Mouse (Mus musculus) heart, postnatal 36 days (tissue): ENCODE results near the gene Spi1. TPM values are rescaled to one million over a fixed set of nuclear protein-coding genes. Genes with fewer than 3 reads are reported as not detected.
"Not testable (repeated sequence)": the region's sequence is repeated elsewhere in the genome, so short reads cannot be mapped to it uniquely, and the experiment has no call there.

ENCODE experiments used
- DNase-seq, 2 experiments: peaks; one replicate each; pipeline ENCODE4 v3.0.0; 2021 to 2022
- intact Hi-C: fragments of 180-260 bp; cut with DNase I; formaldehyde crosslinking; loops from one replicate; pipeline ENCODE4 v1.15.1; 2025
- total RNA-seq, 2 experiments: library from RNA; stranded (reverse); gene quantifications; 2 replicates each; pipeline ENCODE4 v1.2.3; 2021

Spi1 gene
- total RNA-seq, 2 experiments from 2014 or later = 4.2 to 6.2 TPM

DNA sequence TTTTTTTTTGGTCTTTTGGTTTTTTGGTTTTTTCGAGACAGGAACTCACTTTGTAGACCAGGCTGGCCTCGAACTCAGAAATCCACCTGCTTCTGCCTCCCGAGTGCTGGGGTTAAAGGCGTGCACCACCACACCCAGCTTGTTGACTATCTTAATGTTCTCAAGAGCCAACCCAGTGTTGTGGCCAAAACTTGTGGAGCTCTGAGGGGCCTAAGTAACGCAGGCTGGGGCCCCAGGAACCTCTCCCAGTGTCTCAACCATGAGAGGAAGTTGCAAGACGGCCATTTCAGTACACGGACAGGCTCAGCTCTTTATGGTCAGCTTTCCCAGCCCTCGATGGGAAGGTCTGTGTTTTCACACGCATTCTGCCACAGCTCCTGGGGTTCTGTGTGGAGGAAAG lies 6.8 kb downstream of the Spi1 start:
- no peak for DNase-seq
- intact Hi-C loops = no loop called here

DNA sequence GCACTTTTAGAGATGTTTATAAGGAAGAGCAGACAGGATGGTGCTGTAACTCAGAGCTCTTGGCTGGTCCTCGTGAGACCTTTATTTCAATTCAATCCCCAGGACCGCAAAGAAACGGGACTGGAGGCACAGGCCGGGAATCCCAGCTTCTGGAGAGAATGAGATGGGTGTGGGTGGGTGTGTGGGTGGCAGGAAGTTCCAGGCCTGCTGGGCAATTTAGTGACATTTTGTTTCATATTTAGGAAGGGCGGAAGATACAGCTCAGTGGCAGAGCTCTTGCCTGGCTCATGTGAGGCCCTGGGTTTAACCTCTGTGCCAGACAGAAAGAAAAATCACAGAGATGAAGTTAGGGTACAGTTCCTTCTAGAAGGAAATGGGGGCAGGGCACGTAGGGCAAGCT lies 8.0 kb downstream of the Spi1 start:
- intact Hi-C loops = no loop called here
- no peak for DNase-seq

DNA sequence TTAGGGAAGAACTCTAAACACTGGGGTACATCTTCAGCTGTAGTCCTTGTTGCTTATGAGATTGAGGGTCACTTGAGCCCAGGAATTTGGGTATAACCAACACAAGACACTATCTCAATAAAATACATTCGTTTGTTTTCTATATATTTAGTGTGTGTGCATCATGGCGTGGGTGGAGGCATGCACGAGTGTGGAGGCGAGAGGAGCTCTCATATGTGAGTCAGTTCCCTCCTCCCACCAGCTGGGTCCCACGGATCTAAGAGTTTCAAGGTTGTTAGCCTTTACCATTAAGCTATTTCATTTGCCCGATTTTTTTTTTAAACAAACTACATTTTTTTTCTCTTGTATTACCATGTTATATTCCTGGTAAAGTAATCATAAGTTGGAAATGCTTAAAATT lies 8.6 kb downstream of the Spi1 start:
- no peak for DNase-seq

DNA sequence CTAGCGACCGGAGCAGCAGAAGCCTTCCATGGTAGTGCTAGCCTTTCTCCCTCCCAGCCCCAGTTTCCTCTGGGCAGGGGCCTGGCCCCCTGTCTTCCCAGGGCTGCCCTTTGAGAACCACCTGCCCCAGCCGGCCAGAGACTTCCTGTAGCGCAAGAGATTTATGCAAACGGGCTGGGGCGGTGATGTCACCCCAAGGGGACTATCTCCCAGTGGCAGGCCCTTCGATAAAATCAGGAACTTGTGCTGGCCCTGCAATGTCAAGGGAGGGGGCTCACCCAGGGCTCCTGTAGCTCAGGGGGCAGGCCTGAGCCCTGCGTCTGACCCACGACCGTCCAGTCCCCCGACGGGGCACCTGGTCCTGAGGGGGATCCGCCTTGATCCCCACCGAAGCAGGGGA lies 14.3 kb downstream of the Spi1 start:
- DNase-seq = no peak
- intact Hi-C loops = no loop called here

More for the DNA sequence above, 8.6 kb downstream of the Spi1 start:
- intact Hi-C loops = no loop called here

DNA sequence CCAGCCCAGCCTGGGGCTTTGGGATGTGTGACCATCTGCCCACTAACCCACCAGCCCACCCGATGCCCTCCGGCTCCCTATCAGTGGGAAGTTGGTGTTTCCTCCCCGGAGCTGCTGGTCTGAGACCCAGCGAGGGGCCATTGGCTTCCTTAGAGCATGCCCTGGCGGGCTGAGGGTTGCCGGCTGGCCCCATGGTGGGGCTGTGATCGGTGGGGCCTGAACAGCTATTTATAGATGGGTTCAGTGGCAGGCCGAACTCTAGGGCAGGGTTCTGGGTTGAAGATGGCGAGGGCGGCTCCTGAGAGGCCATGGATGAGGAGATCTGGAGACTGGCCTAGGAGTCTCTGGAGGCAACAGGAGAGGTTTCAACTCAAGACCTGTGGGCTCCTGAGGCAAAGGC lies 14.8 kb downstream of the Spi1 start:
- DNase-seq = no peak
- intact Hi-C loops = no loop called here

DNA sequence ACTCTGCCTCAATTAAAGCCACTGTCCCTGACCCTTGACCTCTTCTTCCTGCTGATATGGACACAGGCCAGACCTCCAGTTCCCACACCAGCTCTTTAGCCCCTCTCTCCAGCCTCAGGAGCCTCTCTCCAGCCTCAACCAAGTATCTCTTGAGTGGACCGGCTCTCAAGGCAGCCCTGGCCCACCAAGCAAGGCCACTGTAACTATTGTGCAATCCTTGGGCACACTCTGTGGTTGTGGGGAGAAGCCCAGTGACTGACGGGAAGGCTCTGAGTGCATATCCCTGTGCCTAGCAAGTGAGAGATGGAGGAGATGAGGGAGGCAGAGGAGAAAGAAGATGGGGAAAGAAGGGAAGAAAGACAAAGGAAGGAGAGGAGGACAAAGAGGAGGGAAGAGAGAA lies 16.0 kb downstream of the Spi1 start:
- intact Hi-C loops = no loop called here
- no peak for DNase-seq

DNA sequence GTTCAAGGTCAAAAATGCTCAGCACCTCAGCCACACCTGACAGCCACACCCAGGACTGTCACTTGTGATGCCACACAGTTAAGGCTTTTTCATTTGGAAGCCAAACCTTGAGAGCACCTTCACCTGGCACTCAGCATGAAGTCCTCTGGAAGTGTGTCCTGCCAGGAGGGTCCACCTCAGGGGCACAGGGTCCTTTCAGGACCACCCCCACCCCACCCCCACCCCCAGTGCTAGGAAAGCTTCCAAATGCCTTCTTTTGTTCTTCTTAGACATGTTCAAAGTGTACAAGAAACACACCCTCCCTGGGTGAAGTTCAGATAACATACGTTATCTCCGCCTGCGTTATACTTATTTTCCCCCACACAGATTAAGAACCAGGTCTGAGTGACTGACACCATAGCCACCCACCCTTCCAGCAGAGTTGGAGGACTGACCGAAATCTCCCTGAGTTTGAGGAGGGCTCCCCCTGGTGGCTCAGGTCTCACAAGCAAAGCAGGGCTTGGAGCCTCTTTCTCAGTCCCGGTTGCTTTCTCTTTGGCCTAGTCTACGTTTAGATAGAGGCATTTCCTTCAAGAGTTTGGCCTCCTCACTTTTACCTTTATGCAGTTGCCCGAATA lies 19.0 kb downstream of the Spi1 start:
- intact Hi-C loops = loop anchor here (1.0 to 5.0 kb wide), 3 partner anchors 31 to 235 kb away; partner anchors contain the start of gene Slc39a13
- DNase-seq = peak; percentile 89 to 95

DNA sequence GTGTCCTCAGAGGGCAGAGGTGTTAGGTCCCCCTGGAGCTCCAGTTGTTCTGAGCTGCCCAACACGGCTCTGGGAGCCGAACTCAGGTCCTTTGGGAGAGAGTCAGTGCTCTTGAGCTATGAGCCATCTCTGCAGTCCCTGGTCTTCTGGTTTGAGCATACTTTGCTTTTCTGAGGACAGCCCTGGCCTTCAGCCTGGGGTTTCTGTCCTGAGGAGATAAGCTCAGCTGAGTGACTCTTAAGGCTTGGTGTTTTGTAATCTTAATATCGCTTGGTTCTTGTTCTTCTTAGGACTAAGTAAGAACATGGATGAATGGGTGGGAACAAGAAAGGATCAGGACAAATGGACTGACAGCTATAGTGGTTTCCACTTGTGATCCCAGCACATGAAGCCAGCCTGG lies 26.0 kb downstream of the Spi1 start:
- intact Hi-C loops = no loop called here
- no peak for DNase-seq

DNA sequence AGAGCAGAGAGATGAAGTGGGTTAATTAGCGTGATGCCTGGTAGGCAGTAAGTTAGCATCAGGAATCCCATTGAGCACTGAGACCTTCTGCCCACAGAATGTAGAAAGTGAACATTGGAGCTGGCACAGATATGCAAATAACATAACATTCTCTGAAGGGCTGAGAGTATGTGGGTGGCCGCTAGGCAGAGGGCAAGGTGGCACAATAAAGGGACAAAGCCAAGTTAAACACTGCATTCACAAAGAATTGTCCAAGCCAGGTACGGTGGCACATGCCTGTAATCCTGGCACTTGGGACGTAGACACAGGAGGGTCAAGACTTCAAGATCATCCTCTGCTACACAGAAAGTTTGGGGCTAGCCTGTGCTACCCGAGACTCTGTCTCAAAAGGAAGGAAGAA lies 27.1 kb downstream of the Spi1 start:
- intact Hi-C loops = no loop called here
- DNase-seq = no peak

DNA sequence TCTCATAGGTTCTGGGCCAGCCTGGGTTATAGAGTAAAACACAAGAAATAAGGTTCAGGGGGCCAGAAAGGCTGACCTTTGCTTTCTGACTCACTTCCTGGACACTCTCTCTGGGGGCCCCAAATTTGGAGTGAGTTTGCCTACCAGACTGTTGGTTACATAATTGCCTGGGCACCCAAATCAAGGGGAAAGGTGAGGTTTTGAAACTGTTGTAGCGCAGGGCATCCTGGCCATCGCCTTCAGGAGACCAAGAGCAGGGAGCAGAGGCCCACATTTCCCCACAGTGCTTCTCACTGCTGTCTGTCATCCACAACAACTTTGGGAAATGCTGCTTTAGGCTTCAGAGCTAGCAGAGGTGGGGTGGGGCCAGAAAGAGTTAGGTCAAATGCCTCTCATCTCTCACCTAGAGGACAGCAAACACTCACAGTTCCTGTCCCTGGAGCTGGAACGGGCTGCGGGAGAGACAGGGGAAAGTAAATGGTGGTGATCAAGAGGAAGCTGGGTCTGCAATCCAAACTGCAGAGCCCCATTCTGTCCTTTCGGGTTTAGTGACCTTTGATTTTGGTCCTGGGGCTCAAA lies 27.7 kb downstream of the Spi1 start:
- intact Hi-C loops = no loop called here
- DNase-seq = no peak

DNA sequence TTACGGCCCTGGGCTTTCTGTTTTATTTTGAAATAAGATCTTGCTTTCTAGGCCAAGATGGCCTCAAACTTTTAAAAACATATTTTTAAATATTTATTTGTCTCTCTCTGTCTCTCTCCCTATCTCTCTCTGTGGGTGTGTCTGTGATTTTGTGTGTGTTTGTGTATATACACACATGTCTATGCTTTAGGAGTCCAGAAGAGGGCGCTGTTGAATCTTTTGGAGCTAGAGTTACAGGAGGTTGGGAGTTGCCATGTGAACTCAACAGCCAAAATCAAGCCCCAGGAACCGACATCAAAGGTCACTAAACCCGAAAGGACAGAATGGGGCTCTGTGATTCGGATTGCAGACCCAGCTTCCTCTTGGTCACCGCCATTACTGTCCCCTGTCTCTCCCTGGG lies 28.2 kb downstream of the Spi1 start:
- intact Hi-C loops = no loop called here
- DNase-seq = no peak

DNA sequence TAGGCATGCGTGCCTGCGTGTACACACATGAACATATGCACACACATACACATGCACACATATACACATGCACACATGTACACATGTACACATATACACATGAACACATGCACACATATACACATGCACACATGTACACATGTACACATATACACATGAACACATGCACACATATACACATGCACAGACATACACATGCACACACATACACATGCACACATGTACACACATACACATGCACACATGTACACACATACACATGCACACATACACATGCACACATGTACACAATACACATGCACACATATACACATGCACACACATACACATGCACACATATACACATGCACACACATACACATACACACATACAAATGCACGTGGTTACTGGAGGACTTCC lies 29.6 kb downstream of the Spi1 start:
- DNase-seq, intact Hi-C loops: not testable (repeated sequence)

DNA sequence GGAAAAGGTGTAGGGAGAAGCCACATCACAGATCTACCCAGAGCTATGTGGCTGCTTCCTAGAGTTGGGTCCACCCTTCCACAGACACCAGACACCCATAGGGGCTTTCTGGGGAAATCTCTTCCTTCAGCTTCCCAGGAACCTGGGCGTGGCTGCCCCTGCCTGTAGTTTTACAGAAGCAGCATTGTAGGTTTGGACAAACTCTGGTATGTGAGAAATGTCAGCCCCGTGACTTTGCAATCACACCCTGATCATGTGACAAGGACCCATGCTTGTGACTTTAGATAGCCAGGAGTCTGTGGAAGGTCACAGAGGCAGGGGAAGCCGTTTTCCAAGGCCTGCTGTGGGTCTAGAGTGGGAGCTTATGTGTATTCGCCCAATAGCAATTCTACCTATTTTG lies 30.3 kb downstream of the Spi1 start:
- DNase-seq = no peak
- intact Hi-C loops = no loop called here

DNA sequence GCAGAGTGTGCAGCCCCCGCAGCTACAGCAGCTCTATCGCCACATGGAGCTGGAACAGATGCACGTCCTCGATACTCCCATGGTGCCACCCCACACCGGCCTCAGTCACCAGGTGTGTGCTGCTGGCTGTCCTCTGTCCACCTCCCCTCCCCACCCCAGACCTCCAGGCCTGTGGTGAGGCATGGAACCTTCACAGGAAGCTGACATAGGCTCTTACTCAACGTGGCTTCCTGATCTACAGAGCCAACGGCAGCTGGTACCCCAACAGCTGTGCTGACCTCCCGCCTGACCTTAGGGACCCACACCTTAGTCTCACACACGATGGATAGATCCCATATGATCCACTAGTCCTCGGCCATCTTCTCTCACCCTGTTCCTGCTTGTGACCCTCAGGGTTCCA lies 31.1 kb downstream of the Spi1 start:
- intact Hi-C loops = no loop called here
- DNase-seq = no peak

DNA sequence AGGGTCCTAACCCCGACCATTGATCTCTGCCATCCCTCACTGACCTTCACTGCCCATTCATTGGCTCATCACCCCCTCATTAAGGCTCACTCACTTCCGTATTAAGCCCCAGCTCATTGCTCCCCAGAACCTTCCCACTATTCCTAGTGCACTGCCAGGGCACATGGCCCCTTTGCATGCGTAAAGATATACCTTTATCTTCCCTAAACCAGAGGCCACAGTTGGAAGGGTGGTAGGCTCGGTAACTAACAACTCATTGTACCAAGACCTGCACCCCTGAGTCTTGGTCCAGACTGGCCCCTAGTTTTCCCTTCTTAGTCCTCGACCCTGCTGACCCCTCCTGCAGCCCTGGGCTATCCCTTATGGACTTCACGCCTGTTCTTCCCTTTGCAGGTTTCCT lies 31.7 kb downstream of the Spi1 start:
- intact Hi-C loops = loop anchor here (2.0 kb wide), 1 partner anchor 367 kb away; no protein-coding TSS in a partner anchor
- DNase-seq = no peak

DNA sequence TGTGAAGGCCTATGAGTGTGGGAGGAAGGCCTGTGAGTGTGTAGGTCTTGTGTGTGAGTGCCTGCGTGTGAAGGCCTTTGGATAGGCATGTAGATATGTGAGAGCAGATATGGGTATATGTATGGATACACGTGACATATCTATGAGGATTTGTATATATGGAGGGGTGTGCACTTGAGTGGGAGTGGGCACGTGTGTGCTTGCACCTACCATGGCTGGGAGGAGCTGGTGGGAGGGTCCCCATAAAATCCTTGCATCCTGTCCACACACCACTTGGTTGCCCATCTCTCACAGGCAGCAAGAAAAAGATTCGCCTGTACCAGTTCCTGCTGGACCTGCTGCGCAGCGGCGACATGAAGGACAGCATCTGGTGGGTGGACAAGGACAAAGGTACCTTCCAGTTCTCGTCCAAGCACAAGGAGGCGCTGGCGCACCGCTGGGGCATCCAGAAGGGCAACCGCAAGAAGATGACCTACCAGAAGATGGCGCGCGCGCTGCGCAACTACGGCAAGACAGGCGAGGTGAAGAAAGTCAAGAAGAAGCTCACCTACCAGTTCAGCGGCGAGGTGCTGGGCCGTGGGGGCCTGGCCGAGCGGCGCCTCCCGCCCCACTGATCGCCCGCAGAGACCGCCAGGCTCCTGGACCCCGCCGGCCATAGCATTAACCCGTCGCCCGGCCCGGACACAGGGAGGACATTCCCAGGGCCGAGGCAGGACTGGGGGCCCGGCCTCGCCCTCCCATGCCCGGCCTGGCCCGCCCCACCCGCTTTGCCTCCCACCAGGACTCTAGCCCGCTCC lies 32.8 kb downstream of the Spi1 start:
- peak; percentile 96 to 98 for DNase-seq
- intact Hi-C loops = loop anchor here (1.0 to 5.0 kb wide), 4 partner anchors 79 to 366 kb away; partner anchors contain the start of gene Pacsin3

DNA sequence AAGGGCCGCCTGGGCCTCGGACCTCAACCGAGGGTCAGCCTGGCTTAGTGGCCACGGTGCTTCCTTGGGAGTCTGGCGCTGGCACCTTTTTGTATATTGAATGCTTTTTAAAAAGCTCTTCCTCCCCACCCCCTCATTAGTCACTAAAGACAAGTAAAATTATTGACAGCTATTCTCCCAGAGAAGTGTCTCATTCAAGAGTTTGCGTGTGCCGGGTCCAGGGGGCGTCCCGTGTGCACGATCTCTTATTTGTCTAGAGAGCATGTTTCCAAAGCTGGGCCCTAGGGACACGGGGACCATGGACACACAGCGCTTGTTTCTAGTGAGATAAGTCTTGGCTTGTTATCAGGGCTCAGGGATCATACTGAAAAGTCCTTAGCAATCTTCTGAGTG lies 33.4 kb downstream of the Spi1 start:
- intact Hi-C loops = loop anchor here (1.0 to 5.0 kb wide), 4 partner anchors 79 to 365 kb away; partner anchors contain the start of gene Pacsin3
- DNase-seq = no peak

DNA sequence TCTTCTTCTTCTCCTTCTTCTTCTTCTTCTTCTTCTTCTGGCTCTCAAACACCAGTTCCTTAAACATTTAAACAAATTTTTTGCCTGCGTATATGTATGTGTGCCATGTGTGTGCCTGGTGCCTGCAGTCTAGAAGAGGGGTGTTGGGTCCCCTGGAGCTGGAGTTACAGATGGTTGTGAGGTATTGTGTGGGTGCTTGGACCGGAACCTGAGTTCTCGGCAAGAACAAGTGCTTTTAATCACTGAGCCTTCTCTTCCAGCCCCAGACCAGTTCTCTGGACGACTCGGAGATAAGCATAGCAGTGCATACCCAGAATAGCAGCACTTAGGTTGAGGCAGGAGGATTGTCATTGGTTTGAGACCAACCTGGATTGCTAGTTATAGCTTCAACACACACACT lies 34.7 kb downstream of the Spi1 start:
- intact Hi-C loops = loop anchor here (5.0 kb wide), 2 partner anchors 140 to 160 kb away; partner anchors contain the start of gene Pacsin3
- no peak for DNase-seq

DNA sequence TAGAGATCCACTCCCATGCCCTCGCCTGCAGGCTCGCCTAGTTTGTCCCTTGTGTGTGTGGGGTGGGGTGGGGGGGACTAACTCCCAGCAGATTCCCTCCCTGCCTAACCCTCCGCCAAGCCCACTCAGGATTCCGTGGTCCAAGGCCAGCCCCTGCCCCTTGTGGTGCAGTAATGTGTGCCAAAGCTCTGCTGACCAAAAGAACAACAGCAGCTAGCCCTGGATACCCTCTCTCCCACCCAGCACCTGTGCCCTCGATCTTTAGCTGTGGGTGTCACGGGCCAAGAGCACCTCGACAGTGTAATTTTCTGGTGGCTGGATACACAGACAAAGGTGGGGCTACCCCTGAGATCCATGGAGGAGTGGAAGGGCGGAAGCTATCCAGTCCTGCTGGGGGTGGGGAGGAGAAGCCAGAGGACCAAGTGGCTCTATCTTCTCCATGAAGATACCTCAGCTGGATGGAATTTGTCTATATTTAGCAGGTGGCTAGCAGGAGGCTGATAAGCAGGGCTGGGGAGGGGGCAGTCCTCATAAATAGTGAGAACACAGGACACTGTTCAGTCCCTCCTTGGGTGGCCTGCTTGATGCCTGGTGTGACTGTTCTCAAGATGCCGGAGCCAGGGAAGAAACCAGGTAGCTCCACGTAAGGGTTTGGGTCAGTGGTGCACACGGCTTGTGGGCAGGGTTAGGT lies 35.5 kb downstream of the Spi1 start, which contains the start of gene Mybpc3:
Gene Mybpc3 (plus strand): TSS at position 560 of the 691 bp plus-strand sequence.
- peak in 1 of 2 experiments; percentile 45 for DNase-seq
- intact Hi-C loops = loop anchor here (5.0 kb wide), 2 partner anchors 140 to 160 kb away; partner anchors contain the start of gene Pacsin3

DNA sequence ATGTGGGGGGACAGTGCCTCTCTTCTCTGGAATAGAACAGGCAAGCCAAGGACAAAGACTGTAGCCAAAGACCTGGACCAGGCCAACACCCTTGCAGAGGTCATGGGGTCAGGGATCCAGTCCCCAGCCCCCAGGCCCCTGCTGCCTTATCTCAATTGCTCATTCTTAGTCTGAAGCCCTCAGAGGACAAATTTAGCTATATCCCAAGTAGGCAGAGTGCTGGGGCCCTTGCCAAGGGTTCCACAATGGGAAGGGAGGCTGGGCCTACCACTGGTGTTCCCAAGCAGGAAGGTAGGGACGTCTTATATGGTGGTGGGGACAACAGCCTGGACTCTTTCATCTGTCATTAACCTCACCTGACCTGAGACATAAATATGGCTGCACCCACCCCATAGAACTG lies 36.5 kb downstream of the Spi1 start:
- DNase-seq = peak; percentile 57 to 60
- intact Hi-C loops = loop anchor here (5.0 kb wide), 2 partner anchors 139 to 159 kb away; partner anchors contain the start of gene Pacsin3

DNA sequence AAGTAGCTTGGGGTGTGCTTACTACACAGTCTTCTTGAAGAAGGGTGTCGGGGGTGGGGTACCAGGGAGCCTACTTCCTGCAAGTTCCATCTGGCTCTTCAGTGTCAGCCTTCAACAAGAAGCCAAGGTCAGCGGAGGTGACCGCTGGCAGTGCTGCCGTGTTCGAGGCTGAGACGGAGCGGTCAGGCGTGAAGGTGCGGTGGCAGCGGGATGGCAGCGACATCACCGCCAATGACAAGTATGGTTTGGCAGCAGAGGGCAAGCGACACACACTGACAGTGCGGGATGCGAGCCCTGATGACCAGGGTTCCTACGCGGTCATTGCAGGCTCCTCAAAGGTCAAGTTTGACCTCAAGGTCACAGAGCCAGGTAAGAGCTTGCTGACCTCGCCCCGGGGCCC lies 36.9 kb downstream of the Spi1 start:
- DNase-seq = no peak
- intact Hi-C loops = loop anchor here (5.0 kb wide), 2 partner anchors 138 to 158 kb away; partner anchors contain the start of gene Pacsin3
